Mouse (Mus musculus): ENCODE data around the gene AI661453. TPM values are rescaled to one million over a fixed set of nuclear protein-coding genes. Genes with fewer than 3 reads are reported as not detected.
"Not testable (repeated sequence)": the region's sequence is repeated elsewhere in the genome, so short reads cannot be mapped to it uniquely, and the experiment has no call there.

The AI661453 gene
- total and polyA plus RNA-seq, 3 experiments = not detected

DNA sequence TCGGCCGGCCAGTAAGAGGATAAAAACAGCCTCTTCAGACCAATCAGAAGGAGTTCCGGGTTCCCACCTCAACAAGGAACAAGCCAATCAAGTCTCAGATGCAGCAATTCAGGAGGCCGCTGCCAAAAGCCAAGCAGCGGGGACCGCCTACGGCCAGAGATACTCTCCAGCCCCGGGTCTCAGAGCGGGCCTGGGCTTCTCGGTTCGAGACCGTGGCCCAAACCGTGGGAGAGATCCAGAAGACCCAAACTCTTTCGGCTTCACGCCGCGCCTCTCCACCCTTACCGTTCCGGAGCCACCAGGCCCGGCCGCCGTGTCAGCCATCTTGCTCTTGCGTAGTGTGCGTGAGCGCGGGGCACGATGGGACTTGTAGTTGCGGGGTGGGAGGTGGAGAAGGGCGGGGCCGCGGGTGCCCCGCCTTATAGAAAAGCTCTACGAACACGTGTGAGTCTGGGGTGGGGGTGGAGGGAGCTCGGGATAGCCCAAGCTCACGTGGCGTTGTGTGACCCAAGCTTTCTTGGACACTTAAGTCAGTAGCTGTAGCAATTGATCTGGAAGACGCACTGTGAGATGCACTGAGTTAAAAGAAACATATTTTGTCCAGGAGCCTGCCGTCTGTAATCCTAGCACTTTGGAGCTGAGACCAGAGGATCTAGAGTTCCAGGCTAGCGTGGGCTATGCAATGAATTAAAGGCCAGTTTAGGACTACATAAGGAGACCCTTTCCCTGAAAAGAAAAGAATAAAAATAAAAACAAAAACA is 65.7 kb downstream of the AI661453 start, which contains the start of gene Taf8 (continued):
- TF ChIP-seq KAT2A (IDR thresholded peaks at IDR 0.05; ENCODE audit: insufficient replicate concordance, low read length) (peak; percentile 94; the same call in 1 of the 2 replicates), JUND (conservative IDR thresholded peaks at IDR 0.05; ENCODE audit: low read depth, low read length) (no peak), TCF12 (IDR thresholded peaks at IDR 0.05; ENCODE audit: low read depth, low read length) (peak; percentile 73), ZMIZ1 (IDR thresholded peaks at IDR 0.05; ENCODE audit: low read depth, low read length) (peak; percentile 79), ZC3H11A (IDR thresholded peaks at IDR 0.05; ENCODE audit: low read depth, low read length) (no peak), CHD2 (IDR thresholded peaks at IDR 0.05; ENCODE audit: low read length) (peak; percentile 59), CTCF (conservative IDR thresholded peaks at IDR 0.05 in 1 of 2, IDR thresholded peaks at IDR 0.05 in 1 of 2; ENCODE audit: low read depth in 2 of 2, low read length in 2 of 2) (no peak), ZNF384 (IDR thresholded peaks at IDR 0.05; ENCODE audit: low read depth, low read length) (no peak), RAD21 (IDR thresholded peaks at IDR 0.05; ENCODE audit: low read depth, low read length) (no peak), ZKSCAN1 (IDR thresholded peaks at IDR 0.05; ENCODE audit: borderline replicate concordance, low read depth, low read length) (no peak), TBP (conservative IDR thresholded peaks at IDR 0.05; ENCODE audit: low read depth, low read length) (peak; percentile 38; the same call in 1 of the 2 replicates), PAX5 (IDR thresholded peaks at IDR 0.05; ENCODE audit: low read length) (no peak), MAX (IDR thresholded peaks at IDR 0.05; ENCODE audit: low read length) (peak; percentile 99)

DNA sequence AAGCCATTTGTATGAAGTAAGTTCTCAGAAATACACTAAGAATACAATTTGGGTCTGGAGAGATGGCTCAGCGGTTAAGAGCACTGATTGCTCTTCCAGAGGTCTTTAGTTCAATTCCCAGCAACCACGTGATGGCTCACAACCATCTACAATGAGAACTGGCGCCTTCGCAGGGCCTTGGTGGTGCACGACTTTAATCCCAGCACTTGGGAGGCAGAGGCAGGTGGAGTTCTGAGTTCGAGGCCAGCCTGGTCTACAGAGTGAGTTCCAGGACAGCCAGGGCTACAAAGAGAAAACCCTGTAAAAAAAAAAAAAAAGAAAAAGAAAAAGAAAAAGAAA is 66.3 kb downstream of the AI661453 start:
- H3K4me2 ChIP-seq (ENCODE audit: insufficient read depth, low read depth, poor library complexity, severe bottlenecking) = 0 out of 2 replicates have a peak overlapping the region, but pooled peaks have one; percentile 12
- in situ Hi-C loops (cut with MboI; ENCODE audit: low pct_ligation_motif_present, low pct_unique_long_range_greater_than_20kb, low sequenced_read_pairs); H3K27ac ChIP-seq (ENCODE audit: insufficient read depth, low read depth); H3K27me3 ChIP-seq (replicated peaks); dilution Hi-C loops (cut with MboI; ENCODE audit: extremely low pct_ligation_motif_present, extremely low pct_unique_long_range_greater_than_20kb, low sequenced_read_pairs); DNase-seq (ENCODE audit: extremely low read depth); H3K9ac ChIP-seq (ENCODE audit: insufficient read depth, low read depth); H3K79me2 ChIP-seq (replicated peaks; ENCODE audit: control insufficient read depth, extremely low read depth, insufficient read depth, poor library complexity, severe bottlenecking); H3K9me3 ChIP-seq (replicated peaks; ENCODE audit: low read length); H3K4me3 ChIP-seq (replicated peaks in 1 of 3; ENCODE audit: low read depth in 2 of 3, low read length in 2 of 3, poor library complexity in 1 of 3): not testable (repeated sequence)
- peaks cover 0 to 45% of the 10 kb centered on the region in 2 experiments; a peak in 3 of 4 replicates for H3K4me1 ChIP-seq (ENCODE audit: control insufficient read depth in 1 of 2, insufficient read depth in 2 of 2)
- H3K36me3 ChIP-seq (replicated peaks in 1 of 2; ENCODE audit: control insufficient read depth in 1 of 2, insufficient read depth in 1 of 2, low read length in 1 of 2) = peaks cover 19 to 32% of the 10 kb centered on the region in 2 experiments

DNA sequence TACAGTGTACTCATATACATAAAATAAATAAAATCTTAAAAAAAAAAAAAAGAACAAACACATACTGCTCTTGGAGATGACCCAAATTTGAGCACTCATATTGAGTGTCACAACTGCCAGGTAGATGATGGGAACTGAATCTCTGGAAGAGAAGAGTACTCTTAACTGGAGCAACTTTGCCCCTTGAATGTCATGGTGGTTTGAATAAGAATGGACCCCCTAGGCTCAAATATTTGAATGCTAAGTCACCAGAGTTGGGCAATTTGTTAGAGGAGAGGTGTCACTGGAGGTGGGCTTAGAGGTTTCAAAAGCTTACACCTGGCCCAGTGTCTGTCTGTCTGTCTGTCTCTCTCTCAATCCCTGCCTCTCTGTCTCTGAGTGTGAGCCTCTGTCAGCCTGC is 67.3 kb downstream of the AI661453 start:
- no peak for TF ChIP-seq CHD2 (IDR thresholded peaks at IDR 0.05; ENCODE audit: low read length)
- TF ChIP-seq HCFC1 (IDR thresholded peaks at IDR 0.05; ENCODE audit: low read depth, low read length) = no peak
- no peak for TF ChIP-seq UBTF (IDR thresholded peaks at IDR 0.05; ENCODE audit: low read depth, low read length)
- TF ChIP-seq ZMIZ1 (IDR thresholded peaks at IDR 0.05; ENCODE audit: low read depth, low read length) = no peak
- no peak for TF ChIP-seq CHD1 (IDR thresholded peaks at IDR 0.05; ENCODE audit: low read depth, low read length)
- TF ChIP-seq MAZ (IDR thresholded peaks at IDR 0.05; ENCODE audit: low read depth, low read length) = no peak
- no peak for TF ChIP-seq ZC3H11A (IDR thresholded peaks at IDR 0.05; ENCODE audit: low read depth, low read length)
- TF ChIP-seq POLR2AphosphoS2 (IDR thresholded peaks at IDR 0.05; ENCODE audit: low read depth, low read length) = no peak
- no peak for TF ChIP-seq JUND (conservative IDR thresholded peaks at IDR 0.05; ENCODE audit: low read depth, low read length)
- no peaks in the 10 kb centered on the region for H3K9me3 ChIP-seq (replicated peaks; ENCODE audit: low read length)
- no peak overlapping the region for H3K4me2 ChIP-seq (ENCODE audit: insufficient read depth, low read depth, poor library complexity, severe bottlenecking)
- peaks cover 10% of the 10 kb centered on the region for H3K27me3 ChIP-seq (replicated peaks)
- peaks cover 0 to 53% of the 10 kb centered on the region in 2 experiments; a peak in 3 of 4 replicates for H3K4me1 ChIP-seq (ENCODE audit: control insufficient read depth in 1 of 2, insufficient read depth in 2 of 2)
- dilution Hi-C loops (cut with MboI; ENCODE audit: extremely low pct_ligation_motif_present, extremely low pct_unique_long_range_greater_than_20kb, low sequenced_read_pairs) = no loop called here
- H3K4me3 ChIP-seq (replicated peaks in 1 of 3; ENCODE audit: low read depth in 2 of 3, low read length in 2 of 3, poor library complexity in 1 of 3) = no peak overlapping the region
- peaks cover 6% of the 10 kb centered on the region; the same call in 1 of the 2 replicates for H3K79me2 ChIP-seq (replicated peaks; ENCODE audit: control insufficient read depth, extremely low read depth, insufficient read depth, poor library complexity, severe bottlenecking)
- DNase-seq (ENCODE audit: extremely low read depth) = no peak
- in situ Hi-C loops (cut with MboI; ENCODE audit: low pct_ligation_motif_present, low pct_unique_long_range_greater_than_20kb, low sequenced_read_pairs) = no loop called here
- peaks cover 11 to 23% of the 10 kb centered on the region in 2 experiments for H3K36me3 ChIP-seq (replicated peaks in 1 of 2; ENCODE audit: control insufficient read depth in 1 of 2, insufficient read depth in 1 of 2, low read length in 1 of 2)
- H3K27ac ChIP-seq (ENCODE audit: insufficient read depth, low read depth) = no peak overlapping the region
- H3K9ac ChIP-seq (ENCODE audit: insufficient read depth, low read depth) = no peak overlapping the region

Data from CH12.LX (cell line).